ENCODE assay signal across 13 mouse cellular contexts in the genomic region with DNA sequence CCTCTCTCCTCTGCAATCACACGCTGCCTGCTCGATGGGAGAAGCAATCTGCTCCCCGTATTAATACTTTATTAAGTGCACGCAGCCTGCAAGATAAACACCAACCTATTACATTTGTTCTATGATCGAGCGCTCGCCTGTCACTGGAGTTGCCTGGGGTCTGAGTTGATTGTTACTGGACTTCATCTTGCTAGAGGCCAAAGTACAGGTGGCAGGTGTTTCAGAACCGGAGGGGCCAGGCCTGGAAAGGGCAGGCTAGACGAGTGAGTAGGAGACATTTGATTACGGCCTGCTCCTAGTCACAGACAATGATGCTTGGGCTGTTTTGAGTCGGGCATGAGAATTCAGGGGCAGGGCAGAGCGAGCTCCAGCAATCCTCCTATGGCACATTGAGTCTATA.
"Had no signal": no experiment of that assay in that cellular context is flagged by ENCODE, and none has a peak within 500 bp of the region (broad histone marks: within the 10 kb centered on the region; RNA-seq: fewer than 3 reads in every experiment).

No protein-coding gene starts in this region.

- H3K4me3 ChIP-seq: kidney, embryonic 15.5 days; left cerebral cortex, adult 2 months; limb, embryonic 10.5 days; liver, embryonic 15.5 days; neural tube, embryonic 13.5 days had no signal

- DNase-seq: kidney, postnatal 14 days; lung, adult 2 months; right cerebral cortex, adult 18-20 months; right cerebral cortex, postnatal 25 days; thymus, postnatal 4 days had no signal

- H3K27ac ChIP-seq: kidney, embryonic 15.5 days; left cerebral cortex, adult 2 months; limb, embryonic 10.5 days; liver, embryonic 15.5 days; neural tube, embryonic 13.5 days; stomach, postnatal 0 days had no signal

- H3K36me3 ChIP-seq: kidney, embryonic 15.5 days; limb, embryonic 10.5 days; liver, embryonic 15.5 days; neural tube, embryonic 13.5 days had no signal

- H3K4me1 ChIP-seq: liver, embryonic 15.5 days had no signal

- ATAC-seq: lung, postnatal 0 days had no signal

- H3K9me3 ChIP-seq: kidney, embryonic 15.5 days; limb, embryonic 10.5 days; liver, embryonic 15.5 days; neural tube, embryonic 13.5 days had no signal

- H3K4me2 ChIP-seq: kidney, embryonic 15.5 days; liver, embryonic 11.5 days; neural tube, embryonic 13.5 days had no signal

- H3K9ac ChIP-seq: kidney, embryonic 15.5 days; liver, embryonic 15.5 days; neural tube, embryonic 13.5 days had no signal

- H3K27me3 ChIP-seq: liver, embryonic 15.5 days had no signal
